ENCODE assay signal across 8 mouse cellular contexts in the genomic region with DNA sequence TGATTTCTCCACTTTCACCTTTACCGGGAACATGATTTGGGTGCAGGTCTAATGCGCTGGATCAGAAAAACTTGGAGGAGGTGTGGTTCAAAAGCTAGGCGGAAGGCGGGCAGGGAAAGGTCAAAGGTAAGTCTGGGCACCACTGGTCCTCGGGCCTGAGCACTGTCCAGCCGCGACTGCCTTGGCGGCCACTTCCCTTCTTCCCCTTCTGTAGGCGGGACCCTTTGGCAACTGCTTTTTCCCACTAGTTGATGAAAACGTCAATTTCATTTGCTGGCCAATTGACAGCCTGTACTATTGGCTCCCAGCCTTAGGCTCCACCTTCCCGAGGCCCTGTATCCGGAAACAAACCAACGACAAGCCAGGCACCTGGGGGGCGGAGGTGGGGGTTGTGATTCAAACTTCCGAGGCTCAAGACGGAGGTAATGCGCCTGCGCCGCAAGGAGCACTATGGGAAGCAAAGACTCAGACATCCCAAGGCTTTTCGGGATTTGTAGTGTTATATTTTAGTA. TPM values are rescaled to one million over a fixed set of nuclear protein-coding genes. Genes with fewer than 3 reads are reported as not detected.
DNase-seq lines count a peak whose midpoint lies in the region; ATAC-seq and TF ChIP-seq lines count a peak whose summit lies in the region.

TSS of gene Lin37 (minus strand) at position 396 of the 512 bp plus-strand sequence.

- H3K9ac ChIP-seq in kidney, embryonic 14.5 days (ENCODE audit: low read depth, low read length), result peak within 1 kb of the TSS; percentile 64
- peak within 1 kb of the TSS; percentile 63 for H3K9ac ChIP-seq in limb, embryonic 15.5 days

- peaks cover 15% of the 10 kb centered on the region for H3K4me1 ChIP-seq in bone marrow macrophage, adult 2 months (ENCODE audit: control insufficient read depth, insufficient read depth, low read length)
- peaks cover 5% of the 10 kb centered on the region; the same call in 1 of the 2 replicates for H3K4me1 ChIP-seq in embryonic fibroblast, embryonic 13.5 days (ENCODE audit: control insufficient read depth, insufficient read depth, low read length)
- H3K4me1 ChIP-seq in kidney, embryonic 14.5 days (ENCODE audit: control insufficient read depth, insufficient read depth, low read length), result peaks cover 22% of the 10 kb centered on the region
- peaks cover 23% of the 10 kb centered on the region for H3K4me1 ChIP-seq in limb, embryonic 15.5 days

- peak within 1 kb of the TSS; percentile 67 for H3K27ac ChIP-seq in bone marrow macrophage, adult 2 months (ENCODE audit: insufficient read depth, low read depth, low read length)
- peak within 1 kb of the TSS; percentile 17; the same call in 1 of the 2 replicates for H3K27ac ChIP-seq in embryonic fibroblast, embryonic 13.5 days (ENCODE audit: insufficient read depth, low read length)
- no peak within 1 kb of the TSS for H3K27ac ChIP-seq in kidney, embryonic 14.5 days (ENCODE audit: low read depth, low read length)
- peak within 1 kb of the TSS; percentile 60 for H3K27ac ChIP-seq in limb, embryonic 15.5 days

- H3K4me3 ChIP-seq in bone marrow macrophage, adult 2 months (ENCODE audit: insufficient read depth, low read length), result peak within 1 kb of the TSS; percentile 86
- H3K4me3 ChIP-seq in embryonic fibroblast, embryonic 13.5 days (ENCODE audit: insufficient read depth, low read length), result peak within 1 kb of the TSS; percentile 68
- peak within 1 kb of the TSS; percentile 44 for H3K4me3 ChIP-seq in kidney, embryonic 14.5 days (ENCODE audit: low read length)
- H3K4me3 ChIP-seq in limb, embryonic 15.5 days, result peak within 1 kb of the TSS; percentile 66

- TF ChIP-seq CTCF in bone marrow macrophage, adult 2 months (IDR thresholded peaks at IDR 0.05; ENCODE audit: low read depth, low read length), result no peak
- no peak for TF ChIP-seq CTCF in embryonic fibroblast, embryonic 13.5 days (IDR thresholded peaks at IDR 0.05; ENCODE audit: borderline replicate concordance, insufficient read depth, low read length)

- peak; percentile 98 for DNase-seq in A20 (ENCODE audit: low read depth, low spot score)
- DNase-seq in heart, adult 9 months (ENCODE audit: low spot score in 2 of 2), result peak; percentile 99
- DNase-seq in monocyte, adult 2 months (ENCODE audit: low read depth in 1 of 2, low spot score in 2 of 2), result peak; percentile 77 to 81
- peak; percentile 97 to 98 for DNase-seq in spleen, postnatal 36 days (ENCODE audit: low spot score in 2 of 2)

- peak; percentile 86 for ATAC-seq in kidney, embryonic 14.5 days (ENCODE audit: low FRiP score, low TSS enrichment)
- peak; percentile 85 for ATAC-seq in limb, embryonic 15.5 days (ENCODE audit: insufficient number of reproducible peaks, low FRiP score, low TSS enrichment, low read depth)

- no peak for TF ChIP-seq POLR2A in bone marrow macrophage, adult 2 months (IDR thresholded peaks at IDR 0.05; ENCODE audit: borderline replicate concordance, low read depth, low read length)
- peak; percentile 77 for TF ChIP-seq POLR2A in embryonic fibroblast, embryonic 13.5 days (IDR thresholded peaks at IDR 0.05; ENCODE audit: low read depth, low read length)

- 2% methylated on average over 20 of the region's 20 CpGs for WGBS in kidney, embryonic 14.5 days
- WGBS in limb, embryonic 15.5 days, result under 1% methylated on average over 20 of the region's 20 CpGs

- peaks cover 29% of the 10 kb centered on the region for H3K36me3 ChIP-seq in kidney, embryonic 14.5 days (ENCODE audit: control insufficient read depth, insufficient read depth, low read length)
- peaks cover 30% of the 10 kb centered on the region for H3K36me3 ChIP-seq in limb, embryonic 15.5 days

- H3K27me3 ChIP-seq in kidney, embryonic 14.5 days (ENCODE audit: control insufficient read depth, insufficient read depth, low read length), result no peaks in the 10 kb centered on the region
- H3K27me3 ChIP-seq in limb, embryonic 15.5 days, result no peaks in the 10 kb centered on the region

- H3K9me3 ChIP-seq in kidney, embryonic 14.5 days (ENCODE audit: control insufficient read depth, low read length), result no peaks in the 10 kb centered on the region
- H3K9me3 ChIP-seq in limb, embryonic 15.5 days, result no peaks in the 10 kb centered on the region

- peak within 1 kb of the TSS; percentile 66 for H3K4me2 ChIP-seq in kidney, embryonic 14.5 days (replicated peaks; ENCODE audit: low read depth, low read length)
- peak within 1 kb of the TSS; percentile 91 for H3K4me2 ChIP-seq in limb, embryonic 15.5 days

RNA-seq across cellular contexts. Expression of gene Lin37, which starts in this region (rescaled TPM):
- 29.6 and 44.3 TPM in 2 replicates for polyA plus RNA-seq in bone marrow macrophage, adult 2 months (2012; ENCODE audit: insufficient read depth, insufficient read length, missing spikeins)
- polyA plus RNA-seq in embryonic fibroblast, embryonic 13.5 days (2011; ENCODE audit: insufficient read length, low read depth, missing spikeins), result 30.6 and 38.5 TPM in 2 replicates
- 38.5 and 48.0 TPM in 2 replicates for polyA plus RNA-seq in kidney, embryonic 14.5 days (2014; fragmentation: Nextera tagmentation; extraction: Ambion mirVana)
- polyA plus RNA-seq in limb, embryonic 15.5 days (2015; fragmentation: Nextera tagmentation; extraction: Ambion mirVana), result 37.9 and 49.4 TPM in 2 replicates
